Mouse (Mus musculus) liver, embryonic 11.5 days (tissue): Measurements from ENCODE around the gene Olfr457. TPM values are rescaled to one million over a fixed set of nuclear protein-coding genes. Genes with fewer than 3 reads are reported as not detected.
"Not testable (repeated sequence)": the region's sequence is repeated elsewhere in the genome, so short reads cannot be mapped to it uniquely, and the experiment has no call there.

Source experiments
- ATAC-seq: fragments of 200-750 bp; cut with Nextera tagmentation; replicated peaks from 2 replicates; pipeline ENCODE4 v1.8.0; 2017; ENCODE audit warnings: moderate number of reproducible peaks, mild to moderate bottlenecking, moderate TSS enrichment, moderate library complexity; ENCODE audit not compliant: low FRiP score
- DNase-seq: peaks from one replicate; pipeline ENCODE4 v3.0.0-alpha.2; 2017; ENCODE audit warnings: low spot score
- H3K27ac ChIP-seq: fragments of 300-500 bp; sonication (generic); 2 replicates; pipeline ENCODE4 v1.5.1; 2014; ENCODE audit warnings: mild to moderate bottlenecking, low read depth, low read length, control low read depth
- H3K27me3 ChIP-seq: fragments of 300-500 bp; sonication (generic); replicated peaks from 2 replicates; pipeline ENCODE4 v1.6.1; 2014; ENCODE audit warnings: low read length, mixed read lengths; ENCODE audit not compliant: control insufficient read depth, insufficient read depth
- H3K36me3 ChIP-seq: fragments of 300-500 bp; sonication (generic); 2 replicates; pipeline ENCODE4 v1.6.1; 2014; ENCODE audit warnings: mild to moderate bottlenecking, low read length, moderate library complexity, mixed read lengths; ENCODE audit not compliant: control insufficient read depth, insufficient read depth
- H3K4me1 ChIP-seq: fragments of 300-500 bp; sonication (generic); replicated peaks from 2 replicates; pipeline ENCODE4 v1.6.1; 2014; ENCODE audit warnings: low read length, mixed read lengths; ENCODE audit not compliant: control insufficient read depth, insufficient read depth
- H3K4me2 ChIP-seq: fragments of 300-500 bp; sonication (generic); 2 replicates; pipeline ENCODE4 v1.6.1; 2014; ENCODE audit warnings: mild to moderate bottlenecking, control low read depth, moderate library complexity
- H3K4me3 ChIP-seq: fragments of 300-500 bp; sonication (generic); 2 replicates; pipeline ENCODE4 v1.5.1; 2014; ENCODE audit warnings: low read depth, low read length, control low read depth
- H3K9ac ChIP-seq: fragments of 300-500 bp; sonication (generic); 2 replicates; pipeline ENCODE4 v1.6.1; 2014; ENCODE audit warnings: low read depth, low read length, control low read depth
- H3K9me3 ChIP-seq: fragments of 300-500 bp; sonication (generic); 2 replicates; pipeline ENCODE4 v1.6.1; 2016; ENCODE audit warnings: low read length, inconsistent platforms, mixed read lengths; ENCODE audit not compliant: control insufficient read depth
- WGBS: fragments of 180-500 bp; shearing (Covaris S2); extraction: QIAGEN DNeasy Blood & Tissue Kit; methylation state at CpG from one replicate; pipeline ENCODE4 v1.1.7; 2014; 5-methylcytosine and 5-hydroxymethylcytosine counted together
- polyA plus RNA-seq: library from polyadenylated mRNA; unstranded; fragments of >200 nt; fragmentation: Nextera tagmentation; extraction: Ambion mirVana; gene quantifications from 2 replicates; pipeline ENCODE4 v1.2.1, GENCODE M21; 2014

The Olfr457 gene
- not detected in 2 replicates for polyA plus RNA-seq

DNA sequence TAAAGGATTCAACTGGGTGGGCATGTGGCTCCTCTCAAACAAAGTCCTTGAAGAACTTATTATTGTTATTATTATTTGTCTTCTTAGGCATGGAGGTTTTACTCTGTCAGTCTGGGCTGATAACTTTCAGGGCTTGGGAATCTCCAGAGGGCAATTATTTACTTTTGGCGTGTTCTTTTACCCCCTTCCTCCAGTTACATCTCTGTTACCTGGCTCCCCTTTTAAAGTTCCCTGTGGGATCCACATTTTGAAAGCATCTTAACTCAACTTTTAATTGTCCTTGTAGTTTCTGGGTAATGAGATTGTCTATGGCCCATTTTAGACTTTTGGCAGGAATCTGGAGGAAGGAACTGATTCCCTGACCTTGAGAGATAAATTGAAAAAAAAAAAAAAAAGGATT is at the start of gene Olfr457:
Olfr457 (minus strand) TSS at position 101 of the 400 bp plus-strand sequence.
- H3K36me3 ChIP-seq, result no peaks in the 10 kb centered on the region
- DNase-seq (no peak), ATAC-seq (no peak)
- H3K9me3 ChIP-seq, result no peaks in the 10 kb centered on the region
- H3K27ac ChIP-seq, result no peak within 1 kb of the TSS
- no peak within 1 kb of the TSS for H3K9ac ChIP-seq
- H3K4me2 ChIP-seq, result no peak within 1 kb of the TSS
- no peak within 1 kb of the TSS for H3K4me3 ChIP-seq
- no peaks in the 10 kb centered on the region for H3K27me3 ChIP-seq
- WGBS, result 72% methylated on average over 1 of the region's 1 CpGs
- no peaks in the 10 kb centered on the region for H3K4me1 ChIP-seq

DNA sequence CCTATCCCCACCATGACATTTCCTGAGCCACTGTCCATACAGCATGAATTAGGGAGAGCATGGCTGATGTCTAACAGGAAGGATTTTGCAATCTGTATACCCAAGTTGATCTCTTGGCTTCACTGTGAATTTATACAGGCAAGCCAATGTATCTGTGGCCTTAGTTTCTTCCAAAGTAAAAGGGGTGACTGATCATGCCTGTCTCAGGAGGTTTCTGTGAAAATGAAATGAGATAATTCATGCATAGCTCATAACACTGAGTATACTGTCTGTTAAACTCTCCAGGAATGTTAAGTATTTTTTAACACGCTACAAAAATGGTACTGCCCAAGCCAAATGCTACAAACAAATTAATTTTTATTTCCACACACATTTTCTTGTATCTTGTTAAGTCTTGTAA is 37.3 kb upstream of the Olfr457 start:
- ATAC-seq (no peak), DNase-seq (no peak)
- Histone ChIP-seq H3K9ac (no peak overlapping the region), H3K4me2 (no peak overlapping the region), H3K36me3 (no peaks in the 10 kb centered on the region), H3K4me3 (no peak overlapping the region), H3K27me3 (no peaks in the 10 kb centered on the region), H3K27ac (no peak overlapping the region), H3K4me1 (no peaks in the 10 kb centered on the region), H3K9me3 (no peaks in the 10 kb centered on the region)
- WGBS, result 80% methylated on average over 1 of the region's 1 CpGs

GRCm38 (mm10) chr6:42509311-42509710 is 33.2 kb upstream of the Olfr457 start:
- Histone ChIP-seq H3K9me3 (no peaks in the 10 kb centered on the region), H3K4me3 (no peak overlapping the region), H3K36me3 (no peaks in the 10 kb centered on the region), H3K27ac (no peak overlapping the region), H3K4me2 (no peak overlapping the region), H3K4me1 (no peaks in the 10 kb centered on the region), H3K9ac (no peak overlapping the region), H3K27me3 (no peaks in the 10 kb centered on the region)
- no peak for ATAC-seq
- DNase-seq, result no peak

- DNase-seq, result no peak
- 90% methylated on average over 2 of the region's 2 CpGs for WGBS
Measured at GRCm38 (mm10) chr6:42503478-42503877, 27.3 kb upstream of the Olfr457 start.

DNA sequence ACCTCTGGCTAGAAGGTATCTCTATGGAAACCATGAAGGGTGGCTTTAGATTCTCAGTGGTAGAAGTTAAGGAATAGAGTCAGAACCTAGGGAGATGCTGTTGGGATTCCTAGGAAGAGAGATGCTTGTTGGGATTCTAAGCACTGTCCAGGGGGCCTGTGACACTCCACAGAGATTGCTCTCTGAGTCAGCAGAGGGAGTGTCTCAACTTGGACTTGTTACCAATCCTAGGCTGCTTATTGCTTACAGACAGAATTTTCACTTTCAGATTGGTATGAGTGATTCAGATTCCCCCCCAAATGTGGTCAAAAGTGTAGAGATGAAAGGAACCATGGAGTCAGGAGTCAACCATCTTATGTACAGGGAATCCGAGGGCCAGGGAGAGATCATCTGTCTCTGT is 13.6 kb upstream of the Olfr457 start:
- Histone ChIP-seq H3K4me2 (no peak overlapping the region), H3K4me1 (no peaks in the 10 kb centered on the region), H3K27me3 (no peaks in the 10 kb centered on the region), H3K9me3 (no peaks in the 10 kb centered on the region), H3K36me3 (no peaks in the 10 kb centered on the region), H3K27ac (no peak overlapping the region), H3K4me3 (no peak overlapping the region), H3K9ac (no peak overlapping the region)
- DNase-seq, result no peak
- ATAC-seq, result no peak
- 67% methylated on average over 1 of the region's 1 CpGs for WGBS

More at GRCm38 (mm10) chr6:42503478-42503877, 27.3 kb upstream of the Olfr457 start:
- no peaks in the 10 kb centered on the region for H3K27me3 ChIP-seq
- no peak overlapping the region for H3K27ac ChIP-seq
- H3K4me3 ChIP-seq, result no peak overlapping the region
- ATAC-seq, result no peak
- no peaks in the 10 kb centered on the region for H3K9me3 ChIP-seq
- H3K4me2 ChIP-seq, result no peak overlapping the region
- no peaks in the 10 kb centered on the region for H3K36me3 ChIP-seq
- H3K4me1 ChIP-seq, result no peaks in the 10 kb centered on the region
- no peak overlapping the region for H3K9ac ChIP-seq

GRCm38 (mm10) chr6:42487114-42487513 is 11.0 kb upstream of the Olfr457 start, which contains the start of gene Olfr456:
Olfr456 (minus strand) TSS chr6:42487214.
- Histone ChIP-seq H3K4me3 (no peak within 1 kb of the TSS), H3K27me3 (no peaks in the 10 kb centered on the region), H3K36me3 (no peaks in the 10 kb centered on the region), H3K4me2 (no peak within 1 kb of the TSS), H3K27ac (no peak within 1 kb of the TSS), H3K9me3 (no peaks in the 10 kb centered on the region), H3K4me1 (no peaks in the 10 kb centered on the region), H3K9ac (no peak within 1 kb of the TSS)
- DNase-seq (no peak), ATAC-seq (no peak)
- WGBS, result 72% methylated on average over 1 of the region's 1 CpGs

GRCm38 (mm10) chr6:42484633-42485032 is 8.5 kb upstream of the Olfr457 start:
- H3K9me3 ChIP-seq, result no peaks in the 10 kb centered on the region
- H3K4me2 ChIP-seq, result no peak overlapping the region
- DNase-seq (no peak), ATAC-seq (no peak)
- H3K36me3 ChIP-seq, result no peaks in the 10 kb centered on the region
- no peak overlapping the region for H3K27ac ChIP-seq
- H3K27me3 ChIP-seq, result no peaks in the 10 kb centered on the region
- no peak overlapping the region for H3K4me3 ChIP-seq
- no peaks in the 10 kb centered on the region for H3K4me1 ChIP-seq
- no peak overlapping the region for H3K9ac ChIP-seq

DNA sequence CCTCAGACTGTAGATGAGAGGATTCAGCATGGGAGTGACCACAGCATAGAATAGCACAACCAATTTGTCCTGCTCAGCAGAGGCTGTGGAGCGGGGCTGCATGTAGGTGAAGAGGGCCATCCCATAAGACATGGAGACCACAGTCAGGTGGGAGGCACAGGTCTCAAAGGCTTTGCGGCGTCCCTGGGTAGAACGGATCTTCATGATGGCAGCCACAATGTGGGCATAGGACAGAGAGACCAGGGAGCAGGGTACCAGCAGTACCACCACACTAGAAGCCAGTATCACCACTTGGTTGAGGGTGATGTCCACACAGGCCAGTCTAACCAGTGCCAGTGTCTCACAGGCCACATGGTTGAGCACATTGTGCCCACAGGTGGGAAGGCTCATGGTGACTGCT is 4.8 kb downstream of the Olfr457 start:
- 81% methylated on average over 4 of the region's 4 CpGs for WGBS
- DNase-seq, H3K27ac ChIP-seq, ATAC-seq, H3K9ac ChIP-seq, H3K27me3 ChIP-seq, H3K4me1 ChIP-seq, H3K36me3 ChIP-seq, H3K9me3 ChIP-seq, H3K4me3 ChIP-seq, H3K4me2 ChIP-seq: not testable (repeated sequence)

DNA sequence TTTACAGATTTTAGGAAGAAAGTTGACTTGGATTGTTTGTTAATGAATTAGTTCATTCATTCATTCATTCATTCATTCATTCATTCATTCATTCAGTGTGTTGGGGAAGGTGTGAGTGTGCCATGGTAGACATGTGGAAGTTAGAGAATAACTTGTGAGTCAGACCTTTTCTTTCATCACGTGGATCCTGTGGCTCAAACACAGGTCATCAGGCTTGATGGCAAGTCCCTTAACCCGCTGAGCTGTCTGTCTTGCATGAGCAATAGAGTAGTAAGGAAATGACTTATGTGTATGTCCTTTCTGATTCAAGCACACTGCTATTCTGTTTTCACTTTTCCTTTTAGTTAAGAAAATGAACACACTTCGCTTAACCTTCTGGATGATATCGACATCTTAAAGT is 5.6 kb downstream of the Olfr457 start:
- no peaks in the 10 kb centered on the region for H3K36me3 ChIP-seq
- WGBS, result 77% methylated on average over 4 of the region's 4 CpGs
- H3K27ac ChIP-seq, result no peak overlapping the region
- H3K9ac ChIP-seq, result no peak overlapping the region
- no peak overlapping the region for H3K4me3 ChIP-seq
- no peaks in the 10 kb centered on the region for H3K9me3 ChIP-seq
- no peak for DNase-seq
- H3K27me3 ChIP-seq, result no peaks in the 10 kb centered on the region
- no peaks in the 10 kb centered on the region for H3K4me1 ChIP-seq
- no peak overlapping the region for H3K4me2 ChIP-seq
- ATAC-seq, result no peak
